Mouse (Mus musculus) CD8-positive naive resting alpha-beta T cell, adult 57 days (primary cell): ENCODE measurements around the gene Gm21095. TPM values are rescaled to one million over a fixed set of nuclear protein-coding genes. Genes with fewer than 3 reads are reported as not detected.

ENCODE experiments used
- total RNA-seq: library from RNA; stranded (reverse); gene quantifications from one replicate; pipeline ENCODE4 v1.2.4, GENCODE M21; 2023

The Gm21095 gene
- total RNA-seq: not detected

GRCm38 (mm10) chrY:84096979-84097378, at the start of gene Gm21095:
TSS of gene Gm21095 (plus strand) at chrY:84097279.

